Mouse (Mus musculus) liver, embryonic 16.5 days (tissue): ENCODE results near the gene 1700067P10Rik. TPM values are rescaled to one million over a fixed set of nuclear protein-coding genes. Genes with fewer than 3 reads are reported as not detected.

Source experiments
- ATAC-seq: fragments of 200-750 bp; cut with Nextera tagmentation; 2 replicates; pipeline ENCODE4 v1.8.0; 2017; ENCODE audit warnings: low read depth, mild to moderate bottlenecking, moderate number of reproducible peaks, moderate library complexity
- H3K27ac ChIP-seq: fragments of 300-500 bp; sonication (generic); 2 replicates; pipeline ENCODE4 v1.5.1; 2014; ENCODE audit warnings: mild to moderate bottlenecking, low read length
- H3K27me3 ChIP-seq: fragments of 300-500 bp; sonication (generic); 2 replicates; pipeline ENCODE4 v1.6.1; 2014; ENCODE audit warnings: low read depth, low read length, mixed read lengths; ENCODE audit not compliant: control insufficient read depth, insufficient read depth
- H3K36me3 ChIP-seq: fragments of 300-500 bp; sonication (generic); 2 replicates; pipeline ENCODE4 v1.6.1; 2014; ENCODE audit warnings: mild to moderate bottlenecking; ENCODE audit not compliant: control insufficient read depth, insufficient read depth
- H3K4me1 ChIP-seq: fragments of 300-500 bp; sonication (generic); 2 replicates; pipeline ENCODE4 v1.6.1; 2014; ENCODE audit warnings: low read depth, low read length, mixed read lengths; ENCODE audit not compliant: control insufficient read depth
- H3K4me2 ChIP-seq: fragments of 300-500 bp; sonication (generic); 2 replicates; pipeline ENCODE4 v1.6.1; 2014; ENCODE audit warnings: low read depth, low read length, mixed read lengths
- H3K4me3 ChIP-seq: fragments of 300-500 bp; sonication (generic); 2 replicates; pipeline ENCODE4 v1.5.1; 2014; ENCODE audit warnings: low read depth, mild to moderate bottlenecking, low read length
- H3K9ac ChIP-seq: fragments of 300-500 bp; sonication (generic); 2 replicates; pipeline ENCODE4 v1.6.1; 2014; ENCODE audit warnings: low read depth, low read length
- H3K9me3 ChIP-seq: fragments of 300-500 bp; sonication (generic); replicated peaks from 2 replicates; pipeline ENCODE4 v1.6.1; 2016; ENCODE audit warnings: low read length; ENCODE audit not compliant: control insufficient read depth
- WGBS: fragments of 180-500 bp; shearing (Covaris S2); extraction: QIAGEN DNeasy Blood & Tissue Kit; methylation state at CpG from one replicate; pipeline ENCODE4 v1.1.7; 2014; ENCODE audit not compliant: insufficient replicate concordance; 5-methylcytosine and 5-hydroxymethylcytosine counted together
- polyA plus RNA-seq: library from polyadenylated mRNA; unstranded; fragments of >200 nt; fragmentation: Nextera tagmentation; extraction: Ambion mirVana; gene quantifications from 2 replicates; pipeline ENCODE4 v1.2.1, GENCODE M21; 2015

The 1700067P10Rik gene
- polyA plus RNA-seq, 1 experiment from 2014 or later: not detected

DNA sequence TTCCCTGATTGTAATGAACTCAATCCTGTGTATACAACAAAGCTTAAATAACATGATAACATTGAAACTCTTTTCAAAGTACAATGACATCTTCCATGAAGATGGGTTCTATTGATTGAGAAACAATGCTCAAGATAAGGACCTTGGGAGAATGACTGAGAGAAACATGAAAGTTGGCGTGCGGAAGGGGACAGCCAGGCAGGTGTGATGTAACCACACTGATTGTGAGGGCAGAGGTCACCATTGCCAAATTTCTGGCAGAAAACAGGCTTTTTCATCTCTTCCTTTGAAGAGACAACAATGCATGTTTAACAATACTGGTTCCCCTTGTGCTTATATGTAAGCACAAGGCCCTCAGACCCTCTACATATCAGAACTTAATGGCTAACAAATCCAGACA, 43.7 kb downstream of the 1700067P10Rik start:
- Histone ChIP-seq H3K4me2 (no peak overlapping the region), H3K9ac (no peak overlapping the region), H3K27ac (no peak overlapping the region), H3K4me1 (no peaks in the 10 kb centered on the region), H3K36me3 (no peaks in the 10 kb centered on the region), H3K27me3 (no peaks in the 10 kb centered on the region), H3K9me3 (no peaks in the 10 kb centered on the region), H3K4me3 (no peak overlapping the region)
- WGBS: 59% methylated on average over 2 of the region's 2 CpGs
- ATAC-seq: no peak

Other genes with a start within 250 kb of the 1700067P10Rik start
- gene Foxp4, start 164.7 kb upstream of the 1700067P10Rik start, polyA plus RNA-seq: 3.4 and 4.0 TPM in 2 replicates
- gene 1700122O11Rik, start 51.0 kb upstream of the 1700067P10Rik start, polyA plus RNA-seq: not detected in 2 replicates
- gene 9830107B12Rik, start 56.9 kb downstream of the 1700067P10Rik start, polyA plus RNA-seq: 0.99 and 1.5 TPM in 2 replicates
- gene A530064D06Rik, start 78.0 kb downstream of the 1700067P10Rik start, polyA plus RNA-seq: 1.1 and 1.2 TPM in 2 replicates
- gene Trem1, start 143.4 kb downstream of the 1700067P10Rik start, polyA plus RNA-seq: 1.6 TPM in 2 replicates
- gene Trem3, start 158.5 kb downstream of the 1700067P10Rik start, polyA plus RNA-seq: 9.0 TPM in 2 replicates
- gene Treml4, start 175.0 kb downstream of the 1700067P10Rik start, polyA plus RNA-seq: 4.6 and 5.0 TPM in 2 replicates
- gene Treml2, start 210.2 kb downstream of the 1700067P10Rik start, polyA plus RNA-seq: 3.4 and 3.5 TPM in 2 replicates
- 4.0 and 4.1 TPM in 2 replicates for gene B430306N03Rik, start 226.8 kb downstream of the 1700067P10Rik start, polyA plus RNA-seq